Mouse (Mus musculus) lung, postnatal 4 days (tissue): ENCODE data around the gene Copz1.

ENCODE experiments used
- DNase-seq, 2 experiments: peaks; one replicate each; pipeline ENCODE4 v3.0.0; 2021

Gene Copz1

DNA sequence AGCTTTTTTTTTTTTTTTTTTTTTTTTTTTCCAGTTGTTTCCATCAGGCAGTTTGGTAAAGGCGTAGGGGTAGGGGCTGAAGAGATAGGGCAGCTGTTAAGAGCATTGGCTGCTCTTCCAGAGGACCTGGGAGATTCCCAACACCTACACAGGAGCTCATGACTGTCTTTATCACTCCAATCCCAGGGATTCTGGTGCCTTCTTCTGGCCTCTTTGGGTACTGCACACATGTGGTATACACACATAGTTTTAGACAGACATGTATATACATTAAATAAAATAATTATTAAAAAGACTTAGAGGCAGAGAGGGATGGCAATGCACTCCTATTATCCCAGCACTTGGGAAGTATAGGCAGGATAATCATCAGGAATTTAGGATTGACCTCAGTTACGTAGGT lies 20.9 kb downstream of the Copz1 start:
- DNase-seq: no peak

DNA sequence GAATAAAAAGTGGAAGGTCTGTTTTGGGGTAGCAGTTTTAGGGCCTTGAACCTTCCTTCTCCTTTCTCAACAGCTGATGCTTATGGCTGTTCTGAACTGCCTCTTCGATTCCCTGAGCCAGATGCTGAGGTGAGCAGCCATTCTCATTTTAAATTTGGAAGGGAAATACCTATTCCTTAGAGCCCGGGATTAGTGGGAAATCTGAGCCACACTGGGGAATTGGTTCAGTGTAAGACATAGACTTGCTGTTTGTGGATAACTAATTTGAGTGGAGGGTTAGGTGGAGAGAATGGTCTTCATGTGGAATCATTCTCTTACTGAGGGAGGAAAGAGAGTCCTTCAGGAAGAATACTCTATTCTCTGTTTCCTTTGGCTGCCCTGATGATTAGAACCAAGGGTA lies 22.1 kb downstream of the Copz1 start:
- DNase-seq: no peak

DNA sequence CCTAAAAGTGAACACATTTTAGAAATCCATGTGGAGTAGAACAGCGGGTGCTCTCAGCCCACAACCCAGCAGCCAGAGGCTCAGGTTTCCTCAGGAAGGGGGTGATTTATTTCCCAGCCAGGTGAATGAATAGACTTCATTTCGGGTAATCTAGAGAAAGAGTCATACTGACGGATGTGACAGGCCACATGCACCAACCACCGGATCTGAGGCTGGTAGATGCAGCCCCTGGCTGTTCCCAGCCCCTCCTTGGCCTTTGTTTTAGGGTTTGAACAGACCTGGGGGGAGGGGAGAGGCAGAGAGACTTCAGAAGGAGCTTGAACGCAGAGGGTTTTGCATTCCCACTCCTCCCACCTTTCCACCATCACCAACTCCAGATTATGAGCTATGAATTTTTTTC lies 23.3 kb downstream of the Copz1 start:
- no peak for DNase-seq

DNA sequence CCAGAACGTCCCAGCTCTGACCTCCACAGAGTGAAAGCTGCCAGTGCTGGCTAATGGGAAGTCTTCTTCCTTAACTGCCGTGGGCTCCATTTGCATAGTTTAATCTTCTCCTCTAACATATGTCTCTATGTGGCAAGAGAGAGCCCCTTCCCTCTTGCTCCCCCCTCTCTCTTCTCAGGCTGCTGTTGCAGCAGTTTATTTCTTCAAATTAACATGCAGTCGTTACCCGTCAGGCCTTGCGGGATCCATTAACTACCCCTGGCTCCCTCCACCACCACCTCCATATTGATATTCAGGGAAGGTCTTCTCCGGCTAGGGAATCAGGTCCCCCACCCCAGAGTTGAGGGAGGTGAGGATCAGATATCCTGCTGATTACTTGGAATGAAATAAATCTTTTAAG lies 24.8 kb downstream of the Copz1 start:
- no peak for DNase-seq

DNA sequence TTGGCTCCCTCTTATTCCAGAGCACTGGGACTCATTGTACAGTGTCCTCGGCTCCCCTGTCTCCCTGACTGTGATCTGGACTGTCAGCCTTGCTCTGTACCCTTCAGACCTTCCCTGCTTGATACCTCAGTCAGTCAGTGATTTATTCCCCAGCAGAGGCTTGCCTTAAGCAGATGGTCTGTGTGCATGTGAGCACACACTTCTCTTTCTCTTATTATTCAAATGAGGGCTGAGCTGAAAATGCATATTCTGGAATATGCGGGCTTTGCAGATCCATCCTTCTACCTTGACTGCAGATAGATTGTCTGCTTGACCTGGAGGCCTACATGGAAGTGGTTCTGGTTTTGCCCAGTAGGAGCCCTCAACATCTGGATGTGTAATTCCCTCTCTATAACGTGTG lies 25.5 kb downstream of the Copz1 start:
- DNase-seq: no peak

DNA sequence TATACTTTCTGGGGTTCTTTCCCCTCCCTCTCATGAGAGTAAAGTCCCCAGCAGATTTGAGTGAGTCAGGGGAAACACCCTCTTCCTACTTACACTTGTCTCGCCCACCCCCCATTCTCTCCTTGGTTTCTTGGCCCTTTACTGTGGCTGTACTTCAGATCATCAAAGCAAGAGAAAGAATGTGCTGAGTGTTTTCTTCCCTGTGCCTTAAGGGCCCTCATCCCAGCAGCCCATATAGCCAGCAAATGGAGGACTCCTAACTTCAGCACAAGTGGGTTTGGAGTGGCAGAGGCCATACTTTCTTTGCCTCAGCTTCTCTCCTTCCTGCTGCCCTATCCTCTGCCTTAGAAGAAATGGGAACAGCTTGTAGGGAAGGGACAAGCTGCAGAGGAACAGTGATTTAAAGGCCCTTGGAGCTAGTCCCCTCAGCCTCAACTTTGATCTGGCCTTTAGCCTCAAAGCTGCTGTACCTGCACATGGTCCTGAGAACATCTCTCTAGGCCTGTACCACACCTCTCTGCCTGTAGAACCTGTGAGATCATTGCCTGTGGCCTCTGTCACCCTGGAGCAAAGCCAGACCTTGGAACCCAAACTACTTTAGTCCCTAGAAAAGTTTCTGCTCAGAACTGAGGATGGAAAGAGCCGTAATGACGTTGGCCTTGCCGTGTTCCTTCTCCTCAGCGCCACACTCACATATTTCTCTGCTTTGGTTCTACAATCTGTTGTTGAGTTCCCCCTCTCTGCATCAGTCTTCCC lies 26.5 kb downstream of the Copz1 start:
- peak in 1 of 2 experiments; percentile 71 for DNase-seq

DNA sequence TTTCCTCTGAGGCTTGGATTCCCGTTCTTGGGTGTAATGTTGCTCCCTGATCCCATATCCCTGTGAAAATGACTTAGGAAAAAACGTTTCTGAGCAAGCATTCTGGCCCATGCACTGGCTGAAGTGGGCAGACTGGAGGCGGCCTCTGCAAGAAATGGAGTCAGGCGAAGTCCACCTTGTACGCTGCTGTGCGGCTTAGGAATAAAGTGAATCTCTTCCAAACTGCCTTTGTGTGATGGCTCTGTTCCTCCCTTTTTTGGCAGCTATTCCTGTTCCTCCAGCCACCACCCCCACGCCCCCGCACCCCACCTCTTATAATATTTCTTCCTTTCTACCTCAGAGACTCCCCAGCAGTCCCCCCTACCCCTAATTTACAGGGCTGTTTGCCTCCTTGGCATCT lies 27.1 kb downstream of the Copz1 start:
- DNase-seq: no peak

DNA sequence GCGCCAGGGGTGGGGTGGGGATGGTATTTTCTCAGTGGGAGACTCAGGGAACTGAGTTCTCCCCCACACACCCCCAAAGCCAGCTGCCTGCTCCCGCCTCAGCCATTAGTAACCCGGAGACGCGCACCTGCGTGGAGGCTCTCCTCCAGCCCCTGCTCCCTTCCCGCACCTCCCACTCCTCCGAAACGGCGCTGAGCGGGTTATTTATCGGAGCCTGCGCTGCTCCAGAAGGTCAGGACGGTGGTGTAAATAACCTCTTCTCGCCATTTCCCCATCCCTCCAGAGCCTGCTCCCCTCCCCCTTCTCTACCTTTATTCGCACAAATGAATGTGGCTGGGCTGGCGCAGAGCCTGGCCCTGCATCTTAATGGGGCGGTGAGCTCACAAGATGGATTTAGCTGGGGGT lies 27.6 kb downstream of the Copz1 start:
- no peak for DNase-seq

DNA sequence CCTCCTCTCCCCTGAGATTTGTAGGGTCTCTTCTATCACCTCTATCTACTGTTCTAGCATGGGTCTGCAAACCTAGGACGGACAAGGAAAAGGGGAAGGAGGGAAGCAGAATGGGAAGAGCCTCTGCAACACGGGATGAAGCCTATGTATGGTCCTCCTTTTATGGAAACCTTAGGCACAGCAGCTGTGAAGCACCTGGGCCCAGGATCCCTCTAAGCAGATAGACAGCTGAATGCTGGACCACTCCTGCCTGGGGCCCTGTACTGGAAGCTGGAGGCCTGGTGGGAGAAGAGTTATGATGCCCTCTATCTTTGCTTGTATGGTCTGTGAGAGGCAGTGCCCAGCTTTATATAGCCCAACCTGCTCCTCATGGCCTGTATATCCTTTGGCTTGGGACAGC lies 28.0 kb downstream of the Copz1 start:
- DNase-seq: no peak

DNA sequence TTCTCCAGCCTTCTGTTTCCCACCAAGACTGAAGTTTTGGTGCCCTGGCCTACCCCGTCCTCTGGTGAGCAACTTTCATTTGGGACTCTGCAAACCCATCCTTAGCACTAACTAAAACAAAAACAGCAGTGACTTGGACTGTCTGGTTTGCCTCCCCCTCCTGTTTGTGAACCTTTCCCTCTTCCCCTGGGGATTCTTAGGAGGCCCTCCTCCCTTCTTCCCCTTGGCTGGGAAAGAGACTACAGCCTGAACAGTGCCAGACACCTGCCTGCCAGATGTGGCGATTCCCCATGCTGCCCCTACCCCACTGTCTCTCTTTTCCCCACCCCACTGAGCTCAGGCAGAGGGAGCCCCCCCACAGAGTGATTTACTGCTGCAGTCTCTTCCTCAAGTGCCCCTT lies 28.5 kb downstream of the Copz1 start:
- DNase-seq: no peak

DNA sequence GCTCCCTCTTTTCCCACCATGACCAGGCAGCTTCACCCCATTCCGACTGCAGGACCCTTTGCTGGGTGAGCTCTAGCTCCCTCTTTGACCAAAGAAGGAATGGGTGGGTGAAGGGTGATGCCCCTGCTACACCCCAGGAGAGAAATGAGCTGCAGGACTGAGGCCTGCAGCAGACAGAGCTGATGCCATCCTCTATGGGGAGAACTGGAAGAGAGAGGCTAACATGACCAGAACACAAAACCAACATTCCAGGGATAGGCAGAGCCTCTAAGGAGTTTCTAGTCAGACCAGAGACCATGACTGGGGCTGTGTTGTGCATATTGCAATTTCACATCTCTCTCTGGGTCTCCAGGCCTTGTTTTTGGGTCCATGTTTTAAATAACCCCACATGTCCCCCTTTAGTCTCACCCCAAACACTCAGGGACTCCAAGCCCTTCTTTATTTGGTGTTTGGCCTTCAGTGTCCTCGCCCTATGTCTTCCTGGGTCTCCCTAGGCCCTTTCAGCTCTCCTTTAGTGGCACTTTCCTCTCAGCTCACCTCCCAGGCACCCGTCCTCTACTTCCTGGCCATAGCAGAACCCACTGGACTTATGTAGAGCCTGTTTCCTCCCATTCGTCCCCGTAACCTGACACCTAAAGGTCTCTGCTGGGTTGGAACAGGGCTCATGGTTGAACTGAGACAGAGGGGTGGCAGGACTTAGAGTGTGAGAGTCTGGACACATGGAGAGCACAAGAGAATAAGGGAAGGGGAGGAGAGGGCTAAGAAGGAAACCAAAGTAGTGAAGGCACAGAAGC lies 29.2 kb downstream of the Copz1 start:
- no peak for DNase-seq

DNA sequence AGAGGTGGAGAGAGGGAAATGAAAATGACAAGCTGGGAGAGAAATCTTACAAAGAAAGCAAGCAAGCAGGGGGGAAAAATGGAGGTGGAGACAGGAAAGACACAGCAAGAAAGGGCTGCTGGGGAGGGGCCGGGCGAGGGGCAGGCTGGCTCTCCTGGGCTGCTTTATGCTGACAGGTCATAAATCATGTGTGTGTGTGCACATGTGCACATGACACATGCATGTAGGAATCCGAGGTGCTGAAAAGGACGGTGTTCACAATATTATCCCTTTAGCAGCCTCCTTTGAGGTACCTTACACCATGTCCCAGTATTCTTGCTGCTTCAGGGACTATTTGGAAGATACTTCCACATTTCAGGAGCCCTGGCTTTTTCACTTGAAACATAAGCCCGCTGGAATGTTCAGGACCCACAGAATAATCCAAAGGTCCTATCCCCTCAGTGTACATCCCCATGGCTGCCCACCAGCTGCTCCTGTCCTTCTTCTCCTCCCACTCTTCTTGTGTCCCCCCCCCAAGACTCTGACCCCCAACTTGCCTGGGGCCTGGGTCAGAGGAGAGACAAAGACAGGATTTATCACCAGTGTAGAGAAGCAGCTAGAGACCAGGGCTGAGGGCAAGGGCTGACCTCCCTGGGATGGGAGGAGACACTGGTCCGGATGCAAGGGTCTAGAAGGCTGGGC lies 30.0 kb downstream of the Copz1 start:
- DNase-seq: no peak

DNA sequence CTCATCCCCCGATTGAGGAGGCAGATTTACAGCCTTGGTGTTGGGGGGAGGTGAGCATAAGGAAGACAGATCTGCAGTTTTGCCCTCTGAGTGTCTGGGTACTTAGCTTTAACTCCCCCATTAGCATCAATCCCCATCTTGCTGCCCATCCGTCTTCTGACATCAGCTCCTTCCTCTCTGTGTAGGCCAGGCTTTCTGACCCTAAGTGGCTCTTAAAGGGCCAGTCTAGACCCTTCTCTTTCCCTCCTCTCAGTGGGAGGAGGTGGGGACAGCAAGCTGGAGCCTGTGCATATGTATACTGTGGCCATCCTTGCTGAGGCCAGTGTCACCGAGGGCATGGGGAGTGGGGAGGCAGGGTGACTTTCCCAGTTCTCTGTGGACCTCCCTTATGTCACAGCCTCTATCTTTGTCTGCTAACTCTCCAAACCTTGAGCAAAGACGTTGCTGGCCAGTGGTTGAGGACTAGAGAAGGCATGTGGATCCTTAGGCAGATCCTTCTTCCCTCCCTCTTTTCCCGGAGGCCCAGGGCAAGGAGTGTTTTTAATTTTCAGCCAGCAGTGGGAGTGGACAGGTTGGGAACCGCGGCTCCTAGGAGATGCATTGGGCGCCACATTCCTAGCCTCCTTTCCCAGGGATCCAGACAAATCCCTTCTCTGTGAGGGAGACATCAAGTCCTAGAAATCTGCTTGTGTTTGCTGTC lies 31.6 kb downstream of the Copz1 start:
- DNase-seq: no peak

DNA sequence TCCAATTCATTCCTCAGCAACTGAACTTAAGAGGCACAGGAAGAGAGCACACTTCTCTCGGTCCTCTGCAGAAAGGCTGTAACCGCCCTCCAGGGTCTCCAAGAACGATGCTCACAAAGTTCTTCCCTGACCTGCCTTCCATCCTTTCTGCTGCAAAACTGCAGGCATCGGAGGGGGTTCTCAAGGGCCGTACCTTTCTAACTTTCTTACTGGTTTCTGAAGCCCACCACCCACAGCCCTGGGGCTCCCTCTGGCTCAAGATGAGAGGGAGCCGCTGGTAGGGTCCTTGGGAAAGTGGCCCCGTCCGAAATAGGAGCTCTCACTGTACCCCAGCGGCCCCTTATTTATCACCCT lies 32.1 kb downstream of the Copz1 start:
- DNase-seq: no peak

DNA sequence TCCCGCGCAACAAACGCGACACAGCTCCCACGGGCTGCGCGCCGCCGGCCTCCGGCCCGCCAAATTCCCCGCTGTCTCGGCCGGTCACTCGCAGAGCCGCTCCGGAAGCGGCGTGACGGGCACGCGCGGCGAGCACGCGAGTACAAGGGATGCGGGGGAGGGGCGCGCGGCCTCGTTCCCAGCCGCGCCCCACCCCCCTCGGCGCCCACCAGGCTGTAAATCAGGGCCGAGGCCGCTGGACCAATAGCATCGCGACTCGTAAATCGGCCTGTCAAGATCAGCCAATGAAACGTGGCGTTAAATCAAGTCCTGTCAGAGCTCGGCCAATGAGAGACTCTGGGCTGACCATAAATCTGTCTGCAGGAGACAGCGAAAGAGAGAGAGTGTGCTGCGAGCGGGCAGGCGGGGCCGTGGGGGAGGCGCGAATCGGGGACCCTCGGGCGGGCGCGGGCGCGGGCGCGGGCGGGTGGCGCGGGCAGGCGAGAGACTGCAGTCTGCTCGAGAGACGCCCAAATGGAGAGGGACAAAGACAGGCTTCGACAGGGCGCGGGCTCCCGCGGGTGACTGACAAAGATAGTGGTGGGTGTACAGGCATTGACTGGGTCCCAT lies 32.7 kb downstream of the Copz1 start:
- DNase-seq: peak; percentile 97 to 98

DNA sequence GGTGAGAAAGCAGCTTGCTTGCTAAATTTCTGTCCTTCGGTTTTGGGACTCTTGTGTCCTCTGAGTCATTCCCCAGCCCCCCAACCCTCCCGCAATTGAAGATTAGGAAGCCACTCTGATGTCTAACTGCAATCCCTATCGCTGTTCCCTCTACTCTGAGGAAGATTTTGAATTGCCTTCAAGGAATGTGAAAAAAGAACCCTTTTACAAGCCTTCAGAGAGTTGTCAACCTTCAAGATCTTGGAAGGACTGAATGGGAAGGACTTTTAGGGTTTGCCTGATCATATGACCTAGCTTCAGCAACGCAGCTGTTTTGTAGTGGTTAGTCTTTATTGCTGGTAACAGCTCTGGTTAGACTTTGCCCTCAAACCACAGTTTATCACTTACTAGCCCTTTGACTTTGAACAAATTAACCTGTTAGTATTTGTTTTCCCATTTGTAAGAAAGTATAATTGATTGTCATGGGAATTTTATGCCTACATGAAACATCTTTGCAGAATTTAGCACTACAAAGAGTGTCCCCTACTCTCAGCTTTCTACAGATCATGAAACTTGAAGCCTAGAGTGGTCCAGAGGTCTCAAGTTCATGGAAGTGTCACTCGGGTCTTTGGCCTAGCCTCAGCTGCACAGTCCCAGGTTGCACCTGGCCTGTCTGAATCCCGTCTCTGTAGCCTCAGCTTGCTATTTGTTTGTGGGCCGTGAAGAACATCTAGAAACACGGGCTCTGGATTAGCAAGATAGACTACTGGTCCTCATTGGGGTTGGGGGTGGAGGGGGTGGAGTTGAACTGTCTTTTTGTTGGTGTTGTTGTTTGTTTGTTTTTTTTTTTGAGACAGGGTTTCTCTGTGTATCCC lies 33.5 kb downstream of the Copz1 start:
- no peak for DNase-seq

DNA sequence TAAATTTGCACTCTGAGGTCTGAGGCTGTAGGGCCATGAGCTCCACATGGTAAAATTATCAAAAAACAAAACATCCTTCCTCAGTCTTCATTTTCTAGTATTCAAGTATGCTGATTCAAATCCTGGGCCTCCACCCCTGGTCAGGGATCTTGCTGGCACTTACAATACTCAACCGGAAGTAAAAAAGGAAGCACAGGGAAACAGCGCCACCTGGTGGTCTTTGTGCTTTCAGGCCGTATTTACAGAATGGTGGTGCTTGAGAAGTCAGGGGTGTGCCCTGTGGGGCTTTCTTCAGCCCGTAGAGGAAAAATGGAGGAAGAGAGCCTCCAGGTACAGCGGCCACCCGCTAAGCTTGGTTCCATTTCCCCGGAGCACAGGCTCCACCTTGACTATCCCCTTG lies 34.6 kb downstream of the Copz1 start:
- DNase-seq: peak; percentile 89 to 95

DNA sequence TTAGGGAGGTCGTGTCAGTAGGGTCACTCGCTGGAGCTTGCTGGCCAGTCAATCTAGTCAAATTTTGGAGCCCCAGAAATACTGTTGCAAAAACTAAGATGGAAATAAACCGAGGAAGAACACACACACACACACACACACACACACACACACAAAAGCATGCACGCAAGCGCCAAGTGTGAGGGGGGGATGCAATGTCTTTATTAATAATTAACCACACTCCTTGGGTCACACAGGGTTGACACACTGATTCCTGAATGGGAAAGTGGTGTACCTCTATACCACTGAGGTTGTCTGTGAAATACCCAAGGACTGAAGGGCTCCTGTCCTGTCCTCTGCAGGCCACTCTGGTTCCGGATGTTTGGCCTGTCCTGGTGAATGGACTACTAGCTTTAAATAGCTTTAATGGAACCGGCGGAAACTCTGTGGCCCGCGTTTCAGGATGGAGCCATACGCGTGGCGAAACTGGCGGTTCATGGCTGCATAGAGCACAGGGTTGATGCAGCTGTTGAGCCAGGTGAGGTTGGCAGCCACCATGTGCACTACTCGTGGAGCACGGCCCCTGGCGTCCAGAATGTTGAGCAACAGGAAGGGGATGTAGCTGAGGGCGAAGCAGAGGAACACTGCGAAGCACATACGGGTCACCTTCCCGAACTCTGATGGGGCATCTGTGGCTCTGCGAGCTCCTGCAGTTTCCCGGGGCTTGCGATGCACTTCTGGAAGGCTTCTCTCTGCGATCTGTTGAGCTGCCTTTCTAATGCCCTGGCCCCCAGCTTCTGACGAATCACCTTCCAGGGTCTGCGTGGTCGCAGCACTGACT lies 35.8 kb downstream of the Copz1 start:
- peak in 1 of 2 experiments; percentile 54 for DNase-seq

DNA sequence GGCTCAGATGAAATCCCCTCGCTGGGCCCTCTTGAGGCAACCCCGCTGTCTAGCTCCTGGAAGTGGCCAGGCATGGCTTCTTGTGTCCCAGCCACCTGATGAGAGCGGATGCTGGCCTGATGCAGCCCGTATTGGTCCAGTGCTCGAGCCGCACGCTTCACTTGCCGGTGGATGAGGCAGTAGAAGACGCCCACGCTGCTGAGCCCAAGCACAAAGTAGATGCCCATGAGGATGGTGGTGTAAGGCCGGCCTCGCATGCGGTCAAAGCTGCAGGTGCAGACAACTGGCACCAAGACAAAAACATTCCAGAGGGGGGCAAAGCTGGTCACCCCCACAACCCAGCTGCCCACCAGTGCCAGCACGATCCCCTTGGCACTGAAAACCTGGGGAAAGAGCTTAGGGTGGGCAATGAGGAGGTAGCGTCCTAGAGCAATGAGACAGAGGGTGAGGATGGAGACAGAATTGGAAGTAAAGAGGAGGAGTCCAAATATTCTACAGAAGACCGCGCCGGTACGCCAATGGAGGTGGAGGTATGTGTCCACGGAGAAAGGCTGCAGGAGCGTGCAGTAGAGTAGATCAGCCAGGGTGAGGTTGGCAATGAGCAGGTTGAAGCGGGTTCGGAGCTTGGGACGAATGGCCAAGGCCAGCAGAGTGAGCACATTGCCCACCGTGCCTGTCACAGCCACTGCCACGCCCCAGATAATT lies 36.5 kb downstream of the Copz1 start:
- no peak for DNase-seq

DNA sequence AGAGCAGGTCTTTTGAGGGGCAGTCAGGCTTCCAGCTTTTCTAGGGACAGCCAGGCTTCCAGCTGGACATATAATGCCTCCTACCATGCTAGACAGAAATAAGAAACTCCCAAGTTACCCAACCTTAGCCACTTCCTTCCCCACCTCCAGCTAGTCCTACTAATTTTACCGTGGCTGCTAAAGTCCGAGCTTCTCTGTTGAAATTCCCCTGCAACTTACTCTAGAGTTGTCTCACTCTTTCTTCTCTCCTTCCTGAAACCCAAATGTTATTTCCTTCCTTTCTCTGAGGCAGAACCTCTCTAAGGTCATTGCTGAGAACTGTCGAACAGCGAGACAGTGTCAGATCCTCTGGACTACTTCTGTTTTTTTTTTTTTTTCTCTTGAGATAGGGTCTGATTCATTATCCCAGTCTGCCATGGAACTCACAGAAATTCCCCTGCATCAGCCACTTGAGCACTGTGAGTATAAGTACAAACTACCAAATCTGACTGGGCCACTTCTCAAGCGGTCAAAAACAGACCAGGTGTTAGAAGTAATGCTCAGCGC lies 37.9 kb downstream of the Copz1 start, which contains the start of gene Gpr84:
Gene Gpr84, minus strand, starts transcription at position 248 of the 546 bp plus-strand sequence.
- no peak for DNase-seq
